Mouse (Mus musculus): ENCODE measurements around the gene B3gnt3.

- no peak for TF ChIP-seq CTCF (IDR thresholded peaks at IDR 0.05; ENCODE audit: insufficient read depth, low read depth, low read length)
- no peak for TF ChIP-seq POLR2A (IDR thresholded peaks at IDR 0.05; ENCODE audit: insufficient read depth, low read depth, low read length)
Measured at GRCm38 (mm10) chr8:71677555-71677954, 24.0 kb downstream of the B3gnt3 start.
